Mouse (Mus musculus): ENCODE data around the gene Gfer. TPM values are rescaled to one million over a fixed set of nuclear protein-coding genes. Genes with fewer than 3 reads are reported as not detected.

Gfer gene
- polyA plus RNA-seq, 1 experiment: 30.9 TPM

- H3K4me3 ChIP-seq (replicated peaks; ENCODE audit: insufficient read depth, low read depth, low read length): no peak within 1 kb of the TSS
- H3K27ac ChIP-seq (ENCODE audit: insufficient read depth, low read length): no peak within 1 kb of the TSS
- no peaks in the 10 kb centered on the region; the same call in 1 of the 2 replicates for H3K27me3 ChIP-seq (ENCODE audit: control insufficient read depth, insufficient read depth, low read length)
- no peak for DNase-seq
- WGBS: 5% methylated on average over 47 of the region's 47 CpGs
- TF ChIP-seq CTCF (IDR thresholded peaks at IDR 0.05; ENCODE audit: borderline replicate concordance, insufficient read depth, low read depth, low read length) (no peak), POLR2A (IDR thresholded peaks at IDR 0.05; ENCODE audit: borderline replicate concordance, insufficient read depth, low read length) (no peak)
- H3K4me1 ChIP-seq (ENCODE audit: control insufficient read depth, insufficient read depth, low read length): no peaks in the 10 kb centered on the region
Measured at GRCm38 (mm10) chr17:24658017-24658758, 37.8 kb downstream of the Gfer start, which contains the start of gene Npw. Npw (minus strand) TSS chr17:24658457.

- TF ChIP-seq CTCF (IDR thresholded peaks at IDR 0.05; ENCODE audit: borderline replicate concordance, insufficient read depth, low read depth, low read length) (no peak), POLR2A (IDR thresholded peaks at IDR 0.05; ENCODE audit: borderline replicate concordance, insufficient read depth, low read length) (no peak)
- WGBS: 87% methylated on average over 4 of the region's 4 CpGs
- Histone ChIP-seq H3K27me3 (ENCODE audit: control insufficient read depth, insufficient read depth, low read length) (no peaks in the 10 kb centered on the region; the same call in 1 of the 2 replicates), H3K4me1 (ENCODE audit: control insufficient read depth, insufficient read depth, low read length) (peaks cover 5% of the 10 kb centered on the region; the same call in 1 of the 2 replicates), H3K27ac (ENCODE audit: insufficient read depth, low read length) (no peak overlapping the region), H3K4me3 (replicated peaks; ENCODE audit: insufficient read depth, low read depth, low read length) (no peak overlapping the region)
- no peak for DNase-seq
Measured at GRCm38 (mm10) chr17:24654969-24655368, 41.0 kb downstream of the Gfer start.

- H3K27ac ChIP-seq (ENCODE audit: insufficient read depth, low read length): no peak overlapping the region
- peak overlapping the region; percentile 11 for H3K4me3 ChIP-seq (replicated peaks; ENCODE audit: insufficient read depth, low read depth, low read length)
- TF ChIP-seq POLR2A (IDR thresholded peaks at IDR 0.05; ENCODE audit: borderline replicate concordance, insufficient read depth, low read length) (no peak), CTCF (IDR thresholded peaks at IDR 0.05; ENCODE audit: borderline replicate concordance, insufficient read depth, low read depth, low read length) (peak; percentile 95)
- no peaks in the 10 kb centered on the region; the same call in 1 of the 2 replicates for H3K27me3 ChIP-seq (ENCODE audit: control insufficient read depth, insufficient read depth, low read length)
- H3K4me1 ChIP-seq (ENCODE audit: control insufficient read depth, insufficient read depth, low read length): peaks cover 5% of the 10 kb centered on the region; the same call in 1 of the 2 replicates
- WGBS: 5% methylated on average over 19 of the region's 19 CpGs
- peak; percentile 68 to 79 for DNase-seq
Measured at GRCm38 (mm10) chr17:24653967-24654710, 41.8 kb downstream of the Gfer start.

- H3K27me3 ChIP-seq (ENCODE audit: control insufficient read depth, insufficient read depth, low read length): no peaks in the 10 kb centered on the region
- no peak for DNase-seq
- WGBS: 65% methylated on average over 3 of the region's 3 CpGs
- TF ChIP-seq CTCF (IDR thresholded peaks at IDR 0.05; ENCODE audit: borderline replicate concordance, insufficient read depth, low read depth, low read length) (no peak), POLR2A (IDR thresholded peaks at IDR 0.05; ENCODE audit: borderline replicate concordance, insufficient read depth, low read length) (no peak)
- no peak overlapping the region for H3K4me3 ChIP-seq (replicated peaks; ENCODE audit: insufficient read depth, low read depth, low read length)
- peaks cover 14% of the 10 kb centered on the region for H3K4me1 ChIP-seq (ENCODE audit: control insufficient read depth, insufficient read depth, low read length)
- H3K27ac ChIP-seq (ENCODE audit: insufficient read depth, low read length): no peak overlapping the region
Measured at GRCm38 (mm10) chr17:24651835-24652234, 44.1 kb downstream of the Gfer start.

- TF ChIP-seq POLR2A (IDR thresholded peaks at IDR 0.05; ENCODE audit: borderline replicate concordance, insufficient read depth, low read length) (no peak), CTCF (IDR thresholded peaks at IDR 0.05; ENCODE audit: borderline replicate concordance, insufficient read depth, low read depth, low read length) (no peak)
- H3K27ac ChIP-seq (ENCODE audit: insufficient read depth, low read length): peak overlapping the region; percentile 79
- 53% methylated on average over 4 of the region's 4 CpGs for WGBS
Measured at GRCm38 (mm10) chr17:24650766-24651165, 45.2 kb downstream of the Gfer start.

GRCm38 (mm10) chr17:24650070-24650616 lies 45.8 kb downstream of the Gfer start, which contains the start of gene Slc9a3r2:
Slc9a3r2 (minus strand) TSS chr17:24650327.
- DNase-seq: peak; percentile 80 to 86
- Histone ChIP-seq H3K4me1 (ENCODE audit: control insufficient read depth, insufficient read depth, low read length) (peaks cover 20% of the 10 kb centered on the region), H3K27ac (ENCODE audit: insufficient read depth, low read length) (peak within 1 kb of the TSS; percentile 98), H3K4me3 (replicated peaks; ENCODE audit: insufficient read depth, low read depth, low read length) (peak within 1 kb of the TSS; percentile 70), H3K27me3 (ENCODE audit: control insufficient read depth, insufficient read depth, low read length) (no peaks in the 10 kb centered on the region)
- under 1% methylated on average over 41 of the region's 41 CpGs for WGBS
- TF ChIP-seq CTCF (IDR thresholded peaks at IDR 0.05; ENCODE audit: borderline replicate concordance, insufficient read depth, low read depth, low read length): no peak
- peak; percentile 67 for TF ChIP-seq POLR2A (IDR thresholded peaks at IDR 0.05; ENCODE audit: borderline replicate concordance, insufficient read depth, low read length)

More at GRCm38 (mm10) chr17:24650766-24651165, 45.2 kb downstream of the Gfer start:
- Histone ChIP-seq H3K27me3 (ENCODE audit: control insufficient read depth, insufficient read depth, low read length) (no peaks in the 10 kb centered on the region), H3K4me3 (replicated peaks; ENCODE audit: insufficient read depth, low read depth, low read length) (peak overlapping the region; percentile 70), H3K4me1 (ENCODE audit: control insufficient read depth, insufficient read depth, low read length) (peaks cover 15% of the 10 kb centered on the region)
- no peak for DNase-seq

GRCm38 (mm10) chr17:24649581-24650069 lies 46.3 kb downstream of the Gfer start:
- TF ChIP-seq CTCF (IDR thresholded peaks at IDR 0.05; ENCODE audit: borderline replicate concordance, insufficient read depth, low read depth, low read length) (no peak), POLR2A (IDR thresholded peaks at IDR 0.05; ENCODE audit: borderline replicate concordance, insufficient read depth, low read length) (no peak)
- peak overlapping the region; percentile 70 for H3K4me3 ChIP-seq (replicated peaks; ENCODE audit: insufficient read depth, low read depth, low read length)
- WGBS: under 1% methylated on average over 35 of the region's 35 CpGs
- H3K27ac ChIP-seq (ENCODE audit: insufficient read depth, low read length): peak overlapping the region; percentile 98
- peaks cover 22% of the 10 kb centered on the region for H3K4me1 ChIP-seq (ENCODE audit: control insufficient read depth, insufficient read depth, low read length)
- DNase-seq: peak; percentile 80
- H3K27me3 ChIP-seq (ENCODE audit: control insufficient read depth, insufficient read depth, low read length): no peaks in the 10 kb centered on the region

Data from cerebellum, adult 2 months (tissue).